Mouse (Mus musculus): ENCODE results near the gene Bhlha15. TPM values are rescaled to one million over a fixed set of nuclear protein-coding genes. Genes with fewer than 3 reads are reported as not detected.

Gene Bhlha15
- polyA plus RNA-seq, 1 experiment: not detected

GRCm38 (mm10) chr5:144162813-144163517, 27.1 kb upstream of the Bhlha15 start:
- Histone ChIP-seq H3K4me1 (ENCODE audit: control insufficient read depth, insufficient read depth, low read length) (no peaks in the 10 kb centered on the region), H3K4me3 (ENCODE audit: insufficient read depth, low read length) (no peak overlapping the region), H3K27ac (ENCODE audit: insufficient read depth, low read length) (no peak overlapping the region)
- TF ChIP-seq POLR2A (IDR thresholded peaks at IDR 0.05; ENCODE audit: low read depth, low read length) (no peak), CTCF (IDR thresholded peaks at IDR 0.05; ENCODE audit: borderline replicate concordance, insufficient read depth, low read length) (no peak)

GRCm38 (mm10) chr5:144165756-144166155, 24.3 kb upstream of the Bhlha15 start:
- Histone ChIP-seq H3K27ac (ENCODE audit: insufficient read depth, low read length) (no peak overlapping the region), H3K4me1 (ENCODE audit: control insufficient read depth, insufficient read depth, low read length) (no peaks in the 10 kb centered on the region), H3K4me3 (ENCODE audit: insufficient read depth, low read length) (no peak overlapping the region)
- no peak for TF ChIP-seq CTCF (IDR thresholded peaks at IDR 0.05; ENCODE audit: borderline replicate concordance, insufficient read depth, low read length)
- no peak for TF ChIP-seq POLR2A (IDR thresholded peaks at IDR 0.05; ENCODE audit: low read depth, low read length)

GRCm38 (mm10) chr5:144169275-144169975, 20.7 kb upstream of the Bhlha15 start:
- TF ChIP-seq POLR2A (IDR thresholded peaks at IDR 0.05; ENCODE audit: low read depth, low read length): no peak
- no peak for TF ChIP-seq CTCF (IDR thresholded peaks at IDR 0.05; ENCODE audit: borderline replicate concordance, insufficient read depth, low read length)
- no peaks in the 10 kb centered on the region for H3K4me1 ChIP-seq (ENCODE audit: control insufficient read depth, insufficient read depth, low read length)
- no peak overlapping the region for H3K4me3 ChIP-seq (ENCODE audit: insufficient read depth, low read length)
- no peak overlapping the region for H3K27ac ChIP-seq (ENCODE audit: insufficient read depth, low read length)

GRCm38 (mm10) chr5:144173648-144174047, 16.4 kb upstream of the Bhlha15 start:
- TF ChIP-seq CTCF (IDR thresholded peaks at IDR 0.05; ENCODE audit: borderline replicate concordance, insufficient read depth, low read length) (no peak), POLR2A (IDR thresholded peaks at IDR 0.05; ENCODE audit: low read depth, low read length) (no peak)
- Histone ChIP-seq H3K4me1 (ENCODE audit: control insufficient read depth, insufficient read depth, low read length) (no peaks in the 10 kb centered on the region), H3K27ac (ENCODE audit: insufficient read depth, low read length) (no peak overlapping the region), H3K4me3 (ENCODE audit: insufficient read depth, low read length) (no peak overlapping the region)

- Histone ChIP-seq H3K4me1 (ENCODE audit: control insufficient read depth, insufficient read depth, low read length) (no peaks in the 10 kb centered on the region), H3K27ac (ENCODE audit: insufficient read depth, low read length) (no peak overlapping the region), H3K4me3 (ENCODE audit: insufficient read depth, low read length) (no peak overlapping the region)
- TF ChIP-seq POLR2A (IDR thresholded peaks at IDR 0.05; ENCODE audit: low read depth, low read length) (no peak), CTCF (IDR thresholded peaks at IDR 0.05; ENCODE audit: borderline replicate concordance, insufficient read depth, low read length) (no peak)
Measured at GRCm38 (mm10) chr5:144178216-144178615, 11.9 kb upstream of the Bhlha15 start.

- H3K4me1 ChIP-seq (ENCODE audit: control insufficient read depth, insufficient read depth, low read length): no peaks in the 10 kb centered on the region
- no peak for TF ChIP-seq CTCF (IDR thresholded peaks at IDR 0.05; ENCODE audit: borderline replicate concordance, insufficient read depth, low read length)
- TF ChIP-seq POLR2A (IDR thresholded peaks at IDR 0.05; ENCODE audit: low read depth, low read length): no peak
- H3K27ac ChIP-seq (ENCODE audit: insufficient read depth, low read length): no peak overlapping the region
- H3K4me3 ChIP-seq (ENCODE audit: insufficient read depth, low read length): no peak overlapping the region
Measured at GRCm38 (mm10) chr5:144181249-144181648, 8.8 kb upstream of the Bhlha15 start.

- Histone ChIP-seq H3K4me1 (ENCODE audit: control insufficient read depth, insufficient read depth, low read length) (no peaks in the 10 kb centered on the region), H3K4me3 (ENCODE audit: insufficient read depth, low read length) (no peak overlapping the region), H3K27ac (ENCODE audit: insufficient read depth, low read length) (no peak overlapping the region)
- TF ChIP-seq CTCF (IDR thresholded peaks at IDR 0.05; ENCODE audit: borderline replicate concordance, insufficient read depth, low read length) (no peak), POLR2A (IDR thresholded peaks at IDR 0.05; ENCODE audit: low read depth, low read length) (no peak)
Measured at GRCm38 (mm10) chr5:144182542-144183247, 7.4 kb upstream of the Bhlha15 start.

- TF ChIP-seq POLR2A (IDR thresholded peaks at IDR 0.05; ENCODE audit: low read depth, low read length) (no peak), CTCF (IDR thresholded peaks at IDR 0.05; ENCODE audit: borderline replicate concordance, insufficient read depth, low read length) (no peak)
- H3K4me1 ChIP-seq (ENCODE audit: control insufficient read depth, insufficient read depth, low read length): no peaks in the 10 kb centered on the region
- H3K4me3 ChIP-seq (ENCODE audit: insufficient read depth, low read length): no peak overlapping the region
- H3K27ac ChIP-seq (ENCODE audit: insufficient read depth, low read length): no peak overlapping the region
Measured at GRCm38 (mm10) chr5:144183248-144183559, 6.9 kb upstream of the Bhlha15 start.

- H3K4me3 ChIP-seq (ENCODE audit: insufficient read depth, low read length): no peak overlapping the region
- TF ChIP-seq CTCF (IDR thresholded peaks at IDR 0.05; ENCODE audit: borderline replicate concordance, insufficient read depth, low read length): no peak
- TF ChIP-seq POLR2A (IDR thresholded peaks at IDR 0.05; ENCODE audit: low read depth, low read length): no peak
- H3K4me1 ChIP-seq (ENCODE audit: control insufficient read depth, insufficient read depth, low read length): no peaks in the 10 kb centered on the region
- H3K27ac ChIP-seq (ENCODE audit: insufficient read depth, low read length): no peak overlapping the region
Measured at GRCm38 (mm10) chr5:144183647-144184335, 6.3 kb upstream of the Bhlha15 start.
